Mouse (Mus musculus) thymus, adult 18-20 months (tissue): ENCODE measurements around the gene Evi2b.

Experiments
- DNase-seq, 2 experiments: peaks; one replicate each; pipeline ENCODE4 v3.0.0; 2022; ENCODE audit warnings: mixed read lengths in 2 of 2

Evi2b gene

DNA sequence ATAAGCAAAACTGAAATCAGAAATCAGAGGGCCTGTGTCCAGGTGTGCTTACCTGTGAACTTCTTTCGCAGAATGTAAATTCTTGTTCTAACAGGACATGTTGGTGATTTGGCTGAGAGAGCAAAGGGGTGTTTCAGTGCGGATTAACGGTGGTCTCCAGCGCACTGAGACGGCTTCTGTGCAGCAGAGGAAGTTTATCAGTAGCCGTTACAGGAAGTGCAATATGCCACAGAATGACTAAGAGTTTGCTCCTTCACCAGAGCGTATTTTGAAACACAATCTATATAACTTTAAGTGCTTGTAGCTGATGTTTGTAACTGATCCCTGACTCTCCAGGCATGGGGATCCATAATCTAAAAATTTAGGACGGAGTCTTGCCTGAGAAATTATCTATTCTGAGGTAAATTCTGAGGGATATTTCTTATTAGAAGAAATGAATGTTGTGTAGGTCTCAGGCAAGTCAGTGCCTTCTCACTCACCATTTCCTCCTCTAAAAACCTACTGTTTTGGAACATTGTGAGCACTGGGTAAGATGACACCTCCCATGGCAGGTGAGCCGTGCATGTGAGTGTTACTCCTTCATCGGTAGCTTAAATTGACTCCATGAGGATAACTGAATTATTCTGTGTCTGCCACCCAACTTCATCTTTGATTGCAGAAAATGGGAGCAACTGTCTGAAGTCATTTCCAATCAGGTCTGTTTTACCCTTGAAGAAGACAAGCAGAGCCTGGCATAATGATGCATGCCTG, at the start of gene Evi2b:
TSS of gene Evi2b (minus strand) at position 203 of the 750 bp plus-strand sequence.
- peak in 1 of 2 experiments; percentile 44 for DNase-seq

DNA sequence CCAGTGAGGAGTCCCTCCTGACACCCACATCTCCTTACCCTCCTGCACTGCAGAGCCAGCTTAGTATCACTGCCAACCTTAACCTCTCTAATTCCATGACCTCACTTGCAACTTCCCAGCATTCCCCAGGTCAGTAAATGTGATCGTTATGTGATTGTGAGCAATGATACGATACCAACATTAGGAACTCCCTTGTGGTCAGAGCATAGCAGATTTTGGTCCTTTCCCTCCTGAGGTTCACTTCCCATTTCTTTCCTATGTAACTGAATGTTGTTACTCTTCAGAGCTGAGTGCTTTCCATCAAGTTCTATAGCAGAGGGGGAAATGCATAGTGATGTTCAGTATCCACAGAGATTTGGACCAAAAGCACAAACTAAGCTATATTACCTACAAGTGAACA, 46.8 kb upstream of the Evi2b start:
- DNase-seq = no peak

DNA sequence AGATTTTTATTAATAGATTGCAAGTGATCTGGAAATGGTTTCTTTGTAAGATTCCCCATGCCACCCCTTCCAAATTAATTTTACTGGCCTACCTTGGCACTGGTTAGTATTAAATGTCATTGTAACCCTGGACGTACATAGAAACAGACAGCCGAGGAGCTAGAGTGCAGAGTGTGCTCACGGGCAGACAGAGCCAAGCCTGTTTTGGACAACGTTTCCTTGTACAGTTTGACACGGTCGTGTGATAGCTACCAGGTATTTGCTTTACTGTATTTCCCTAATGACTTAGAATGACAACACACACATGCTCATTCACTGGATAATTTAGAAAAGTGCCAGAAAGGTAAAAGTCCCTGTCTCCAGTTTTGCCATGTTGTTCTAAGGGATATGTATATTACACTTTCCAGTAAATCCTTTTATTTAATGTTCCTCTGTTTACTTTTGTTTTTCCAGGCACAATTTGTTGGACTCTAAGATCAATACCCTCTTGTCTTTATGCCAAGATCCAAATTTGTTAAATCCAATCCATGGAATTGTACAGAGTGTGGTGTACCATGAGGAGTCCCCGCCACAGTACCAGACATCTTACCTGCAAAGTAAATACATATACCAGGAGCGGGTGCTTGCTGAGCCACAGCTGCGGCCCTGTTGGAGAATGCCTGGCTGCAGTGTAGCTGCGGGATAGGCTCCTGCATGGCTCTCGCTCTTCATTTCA, 44.8 kb upstream of the Evi2b start:
- DNase-seq = no peak

DNA sequence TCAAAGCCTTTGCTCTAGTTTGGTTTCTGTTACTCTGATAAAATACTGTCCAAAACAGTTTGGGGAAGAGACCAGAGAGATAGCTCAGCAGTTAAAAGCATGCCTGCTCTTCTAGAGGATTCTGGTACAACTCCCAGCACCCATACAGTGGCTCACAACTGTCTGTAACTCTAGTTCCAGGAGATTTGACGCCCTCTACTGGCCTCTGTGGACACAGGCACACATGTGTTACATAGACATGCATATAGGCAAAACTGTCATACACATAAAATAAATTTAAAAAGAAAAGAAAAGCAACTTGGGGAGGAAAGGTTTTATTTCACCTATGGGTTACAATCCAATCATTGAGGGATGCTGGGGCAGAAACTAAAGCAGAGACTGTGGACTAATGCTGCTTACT, 43.4 kb upstream of the Evi2b start:
- no peak for DNase-seq

DNA sequence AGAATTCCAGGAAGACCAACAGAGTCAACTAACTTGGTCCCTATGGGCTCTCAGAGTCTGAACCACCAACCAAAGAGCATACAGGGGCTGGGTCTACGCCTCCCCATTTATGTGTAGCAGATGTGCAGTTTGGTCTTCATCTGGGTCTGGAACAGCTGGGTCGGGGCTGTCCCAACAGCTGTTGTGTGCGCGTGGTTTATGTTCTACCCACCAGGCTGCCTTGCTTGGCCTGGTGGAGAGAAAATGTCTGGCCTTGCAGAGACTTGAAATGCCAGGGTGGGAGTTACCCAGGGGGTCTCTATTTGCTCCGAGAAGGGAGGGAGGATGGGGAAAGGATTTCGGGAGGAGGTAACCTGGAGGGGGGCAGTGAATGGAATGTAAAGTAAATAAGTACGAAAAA, 39.9 kb upstream of the Evi2b start:
- no peak for DNase-seq

DNA sequence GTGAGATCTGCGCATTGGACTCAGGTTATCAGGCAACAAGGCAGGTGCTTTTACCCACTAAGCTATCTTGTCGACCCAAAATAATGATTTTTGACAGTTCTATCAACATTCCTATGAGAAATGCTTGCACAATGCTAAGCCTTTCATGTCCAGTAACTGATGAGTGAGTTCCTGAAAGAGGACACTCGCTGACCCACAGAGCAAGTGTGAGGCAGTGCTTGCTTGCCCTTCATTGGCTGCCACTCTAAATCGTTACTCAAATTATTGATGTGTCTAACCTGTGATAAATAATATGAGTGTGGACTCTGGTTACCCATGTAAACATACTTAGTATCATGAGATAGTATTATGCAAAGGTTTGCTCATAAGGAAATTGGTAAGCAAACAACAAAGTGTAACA, 37.0 kb upstream of the Evi2b start:
- no peak for DNase-seq

DNA sequence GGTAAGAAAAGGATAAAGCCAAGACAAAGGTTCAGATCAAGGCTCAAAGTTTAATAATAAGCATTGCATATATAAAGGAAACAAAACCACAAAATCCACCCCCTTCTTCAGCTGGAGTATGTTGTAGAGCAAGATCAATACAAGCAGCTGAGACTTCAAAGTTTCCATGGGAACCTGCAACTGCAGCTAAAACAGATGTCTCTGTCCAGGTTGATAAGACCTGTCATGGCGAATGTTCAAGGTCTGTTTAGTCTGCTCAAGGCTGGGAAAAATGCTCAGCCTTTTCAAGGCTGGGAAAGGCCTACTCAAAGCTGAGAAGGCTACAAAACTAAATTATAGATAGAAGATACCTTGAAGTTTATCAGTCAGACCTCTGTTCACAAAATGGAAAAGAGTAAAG, 29.1 kb upstream of the Evi2b start:
- no peak for DNase-seq

DNA sequence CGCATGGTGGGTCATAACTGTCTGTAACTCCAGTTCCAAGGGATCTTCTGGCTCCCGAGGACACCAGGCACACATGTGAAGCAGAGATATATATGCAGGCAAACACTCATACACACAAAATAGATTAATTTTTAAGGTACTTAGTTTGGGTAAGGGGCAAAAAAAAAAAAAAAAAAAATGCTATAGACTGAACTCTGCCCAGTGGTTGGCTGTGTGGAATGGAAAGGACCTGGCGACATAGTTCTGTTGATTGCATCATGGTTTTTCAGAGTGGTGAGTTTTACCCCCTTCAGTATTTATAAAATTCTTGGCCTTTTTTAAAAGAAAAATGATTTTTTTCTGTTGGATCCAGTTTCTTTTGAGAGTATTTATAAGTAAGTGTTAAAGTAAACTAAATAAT, 12.7 kb upstream of the Evi2b start:
- no peak for DNase-seq

DNA sequence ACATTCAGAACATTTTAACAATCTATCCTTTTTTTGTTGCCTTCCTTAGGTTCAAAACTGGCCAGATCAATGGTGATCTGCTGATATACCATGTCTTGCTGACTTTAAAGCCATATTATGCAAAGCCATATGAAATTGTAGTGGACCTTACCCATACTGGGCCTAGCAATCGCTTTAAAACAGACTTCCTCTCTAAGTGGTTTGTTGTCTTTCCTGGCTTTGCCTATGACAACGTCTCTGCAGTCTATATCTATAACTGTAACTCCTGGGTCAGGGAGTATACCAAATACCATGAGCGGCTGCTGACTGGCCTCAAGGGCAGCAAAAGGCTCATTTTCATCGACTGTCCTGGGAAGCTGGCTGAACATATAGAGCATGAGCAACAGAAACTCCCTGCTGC, 12.0 kb upstream of the Evi2b start:
- no peak for DNase-seq

DNA sequence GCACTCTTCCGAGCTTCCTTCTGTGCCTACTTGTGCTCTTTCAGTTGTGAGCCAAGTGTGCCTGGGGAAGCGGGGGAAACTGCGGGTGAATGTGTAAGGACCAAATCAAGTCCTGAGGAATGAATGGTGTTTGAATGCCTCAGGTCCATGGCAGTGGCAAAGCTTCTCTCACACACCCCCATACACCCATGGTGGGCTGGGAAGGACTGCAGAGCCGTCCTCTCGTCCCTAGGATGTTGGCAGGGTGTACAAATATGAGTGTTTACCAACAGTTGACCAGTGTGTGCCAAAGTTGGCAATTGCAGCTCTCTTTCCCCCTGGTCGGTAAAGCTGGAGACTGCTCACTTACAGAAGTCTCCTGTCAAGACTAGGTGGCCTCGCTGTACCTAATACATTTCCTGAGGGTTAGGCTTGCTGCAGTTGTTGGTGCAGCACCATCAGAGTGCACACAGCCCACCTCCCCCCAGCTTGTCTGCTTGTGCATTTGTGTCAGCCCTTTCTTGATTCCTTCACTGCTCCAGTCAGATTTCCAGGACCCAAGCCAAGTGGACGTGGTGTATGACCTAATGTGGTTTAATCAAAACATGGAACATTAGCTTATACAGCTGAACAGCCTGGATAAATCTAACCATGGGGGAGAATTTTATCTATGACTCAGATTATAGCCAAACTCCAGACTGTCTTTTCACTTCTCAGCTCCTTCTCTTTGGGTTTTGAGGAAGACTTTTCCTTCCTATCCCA, 10.6 kb upstream of the Evi2b start:
- DNase-seq = no peak

DNA sequence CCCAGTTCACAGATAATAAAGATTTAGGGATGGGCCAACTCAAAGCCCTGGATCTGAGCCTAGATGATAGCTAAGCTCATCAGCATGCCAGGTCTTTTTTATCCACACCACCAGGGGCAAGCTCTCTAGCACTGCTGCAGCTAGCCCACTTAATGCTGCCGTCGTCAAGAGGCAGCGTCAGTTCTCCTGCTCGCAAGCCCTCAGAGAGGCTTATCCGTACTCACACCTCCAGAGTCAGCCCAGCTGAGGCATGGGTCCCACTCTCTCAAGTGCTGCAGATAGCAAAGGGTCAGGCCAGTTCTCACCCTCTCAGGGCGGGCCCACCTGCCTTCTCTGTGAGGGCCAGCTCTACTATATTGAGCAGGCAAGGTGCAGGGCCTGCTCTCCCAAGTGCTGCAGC, 9.7 kb upstream of the Evi2b start:
- DNase-seq = no peak

DNA sequence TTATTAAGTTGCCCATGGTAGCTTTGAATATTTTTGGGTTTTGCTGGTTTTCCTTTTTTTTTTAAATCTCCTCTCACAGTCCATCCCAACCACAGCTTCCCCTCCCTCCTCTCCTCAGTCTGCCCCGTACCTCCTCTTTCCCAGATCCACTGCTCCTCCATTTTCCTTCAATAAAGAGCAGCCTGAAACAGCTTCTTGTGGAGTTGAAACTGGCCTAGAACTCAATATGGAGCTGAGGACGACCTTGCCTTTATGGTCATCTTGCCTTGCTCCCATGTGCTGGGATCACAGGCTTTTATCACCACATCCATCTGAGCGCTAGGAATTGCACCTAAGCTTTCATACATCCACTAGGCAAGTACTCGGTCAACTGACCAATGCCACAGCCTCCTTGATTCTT, 7.9 kb upstream of the Evi2b start:
- no peak for DNase-seq

DNA sequence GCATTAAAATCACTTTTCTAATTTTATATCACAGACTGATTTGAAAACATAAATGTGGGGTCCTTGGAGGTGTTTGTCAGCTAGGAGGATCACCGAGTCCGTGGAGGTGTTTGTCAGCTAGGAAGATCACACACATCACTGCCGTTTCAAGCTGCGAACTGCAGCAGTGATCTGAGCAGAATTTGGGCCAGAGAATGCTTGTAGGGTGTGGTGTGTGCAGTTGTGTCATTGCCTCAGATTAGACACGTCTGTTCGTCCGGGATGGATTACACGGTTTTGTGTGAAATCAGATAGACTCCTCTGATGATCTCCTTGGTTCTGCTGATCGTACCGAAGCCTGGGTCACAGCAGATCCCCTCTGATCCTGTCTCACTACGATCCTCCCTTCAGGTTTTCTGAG, 7.2 kb upstream of the Evi2b start:
- DNase-seq = no peak

DNA sequence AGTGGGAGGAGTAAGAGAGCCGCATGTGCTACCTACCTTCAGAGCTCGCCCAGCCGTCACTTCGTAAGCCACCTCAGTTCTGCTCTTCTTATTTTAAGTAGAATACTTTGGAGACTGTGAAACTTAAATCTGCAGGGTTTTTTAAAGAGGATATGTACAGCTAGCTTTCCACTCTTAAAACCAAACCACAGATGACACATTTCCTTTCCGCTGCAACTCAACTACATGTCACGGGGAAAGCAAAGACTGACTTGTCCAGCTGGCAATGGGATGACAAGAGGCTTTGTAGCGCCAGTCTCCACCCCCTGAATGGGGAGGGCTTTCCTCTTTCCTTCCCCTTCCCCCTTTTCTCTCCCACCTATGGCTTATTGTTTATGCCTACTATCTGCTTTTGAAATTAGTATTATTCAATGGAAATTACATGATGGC, 6.8 kb upstream of the Evi2b start, which contains the start of the genes Evi2 and Evi2a:
TSS of gene Evi2 (minus strand) at position 257 of the 429 bp plus-strand sequence.
TSS of gene Evi2a (minus strand) at position 277 of the 429 bp plus-strand sequence.
- DNase-seq = peak in 1 of 2 experiments; percentile 40

DNA sequence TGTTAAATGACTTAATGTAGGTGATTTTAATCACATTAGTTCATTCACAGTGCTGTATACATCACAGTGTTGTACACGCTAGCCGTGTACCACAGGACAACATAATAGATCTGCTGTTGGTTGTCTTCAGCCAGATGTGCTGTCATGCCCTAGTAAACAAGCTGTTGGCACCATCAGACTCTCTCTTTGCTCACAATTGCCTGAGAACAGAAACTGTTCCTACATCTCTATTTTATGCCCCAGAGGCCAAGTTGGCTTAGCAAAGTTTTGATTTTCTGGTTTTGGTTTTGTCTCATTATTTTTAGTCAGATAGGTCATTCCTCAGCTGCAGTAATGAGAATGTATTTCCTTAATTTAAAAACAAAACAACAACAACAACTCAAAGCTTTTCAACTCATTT, 6.2 kb upstream of the Evi2b start:
- no peak for DNase-seq

DNA sequence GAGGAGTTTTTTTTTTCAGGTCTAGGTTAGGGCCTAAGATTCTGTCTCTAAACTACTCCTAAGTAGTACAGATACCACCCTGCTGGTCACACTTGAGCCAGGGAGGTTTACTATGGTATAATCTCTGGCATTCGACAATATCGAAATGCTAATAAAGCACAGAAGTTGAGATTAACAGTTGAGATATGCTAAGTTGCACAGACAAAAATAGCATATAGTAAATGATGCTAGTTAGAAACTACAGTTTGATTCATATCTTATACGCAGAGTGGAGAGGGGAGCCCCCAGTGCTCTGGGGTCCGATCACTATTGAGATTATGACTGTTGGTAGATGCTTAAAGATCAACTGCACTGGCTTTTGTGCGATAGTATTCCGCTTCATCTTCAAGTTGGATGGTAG, 5.7 kb upstream of the Evi2b start:
- DNase-seq = no peak

DNA sequence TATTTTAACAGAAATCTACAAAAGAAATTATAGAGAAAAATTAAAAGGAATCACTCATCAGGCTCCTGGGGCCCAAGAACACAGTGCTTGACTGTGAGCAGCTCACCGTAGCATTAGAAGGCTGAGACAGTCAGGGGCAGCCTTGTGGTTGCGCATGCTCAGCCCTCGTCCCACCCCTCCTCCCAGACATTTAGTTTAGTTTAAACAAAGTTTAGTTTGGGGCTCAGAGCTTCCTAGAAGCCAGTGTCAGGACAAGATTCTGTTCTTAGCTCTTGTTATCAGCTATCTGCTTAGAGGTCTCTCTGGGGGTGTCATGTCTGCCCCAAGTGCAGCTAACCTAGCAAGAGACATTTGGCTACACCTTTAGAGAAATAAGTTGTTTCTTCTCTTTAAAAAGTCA, 5.0 kb upstream of the Evi2b start:
- no peak for DNase-seq

DNA sequence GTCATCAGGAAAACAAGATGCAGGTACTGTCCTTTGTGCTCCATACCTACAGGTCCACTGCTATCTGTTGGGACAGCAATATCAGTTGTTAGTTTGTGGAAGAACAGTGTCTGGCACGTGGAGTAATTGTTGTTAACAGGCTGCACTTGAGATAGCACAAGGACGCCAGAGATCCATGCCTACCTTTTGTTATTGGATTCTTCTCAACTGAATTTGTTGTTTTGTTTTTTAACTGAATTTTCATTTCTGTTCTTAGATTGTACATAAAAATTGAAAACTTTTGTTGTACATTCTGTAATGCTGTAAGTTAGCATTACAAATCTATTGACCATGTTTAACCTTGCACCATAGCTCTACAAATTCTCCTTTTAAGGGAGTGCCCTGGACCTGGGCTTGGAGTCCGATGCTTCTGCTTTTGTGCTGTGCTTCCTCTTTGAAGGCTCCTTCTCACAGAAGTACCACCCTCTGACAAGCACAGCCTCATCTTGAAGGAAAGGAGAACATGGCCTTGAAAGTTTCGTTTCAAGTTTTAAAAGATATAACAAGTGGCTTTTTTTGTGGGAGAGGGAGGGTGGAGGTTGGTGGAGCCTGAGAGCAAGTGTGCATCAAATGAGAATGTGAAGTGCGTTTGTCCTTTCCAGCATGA, 4.3 kb upstream of the Evi2b start:
- DNase-seq = peak in 1 of 2 experiments; percentile 19

DNA sequence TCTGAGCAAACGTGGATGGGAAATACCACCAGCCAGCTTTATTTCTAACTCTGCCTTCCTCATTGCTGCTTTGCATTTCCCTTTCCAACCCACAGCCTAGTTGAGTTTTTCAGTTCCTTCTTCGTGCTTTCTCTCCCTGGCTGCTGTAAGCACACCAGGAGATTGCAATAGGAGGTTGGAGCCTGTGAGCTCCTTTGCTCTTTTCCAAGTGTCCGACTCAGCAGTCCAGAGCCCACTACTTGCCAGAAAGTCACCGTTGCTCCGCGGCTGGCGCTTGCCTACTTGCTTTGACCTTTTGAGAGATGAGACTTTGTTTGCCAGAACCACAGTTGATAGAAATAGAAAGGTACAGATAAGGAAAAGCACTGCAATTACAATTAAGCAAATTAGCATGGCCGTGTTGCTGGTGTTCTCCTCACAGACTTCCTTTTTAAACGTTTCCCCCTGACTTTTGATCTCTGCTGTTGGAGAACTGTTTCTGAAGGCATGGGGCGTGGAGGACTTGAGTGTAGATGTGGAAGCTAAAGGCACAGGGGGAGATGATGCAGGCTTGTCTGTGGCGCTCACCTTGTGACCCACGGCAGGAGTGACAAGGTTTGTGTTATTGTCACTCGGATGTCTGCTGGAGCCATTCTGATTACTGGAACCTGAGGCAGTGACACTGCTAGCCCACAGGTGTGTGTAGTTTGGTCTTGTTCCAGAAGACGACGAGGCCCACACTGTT, 3.6 kb upstream of the Evi2b start:
- DNase-seq = peak in 1 of 2 experiments; percentile 20

DNA sequence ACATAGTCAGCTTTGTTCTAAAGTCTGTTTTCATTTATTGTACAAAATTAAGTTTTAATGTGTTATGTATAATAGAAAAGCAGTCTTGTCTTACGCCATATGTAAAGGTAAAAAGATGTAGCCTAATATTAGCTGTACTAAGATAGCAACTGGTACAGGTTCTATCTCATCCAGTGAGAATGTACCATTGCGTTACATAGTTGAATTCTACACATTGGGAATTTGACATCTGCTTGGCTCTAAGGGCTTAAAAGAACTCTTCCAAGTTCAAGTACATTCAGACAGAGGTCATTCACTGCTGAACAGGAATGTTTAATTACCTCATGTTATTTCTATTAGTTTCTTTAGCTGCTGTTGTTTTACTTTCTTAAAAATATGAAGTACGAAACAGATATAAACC, 3.0 kb upstream of the Evi2b start:
- DNase-seq = no peak

DNA sequence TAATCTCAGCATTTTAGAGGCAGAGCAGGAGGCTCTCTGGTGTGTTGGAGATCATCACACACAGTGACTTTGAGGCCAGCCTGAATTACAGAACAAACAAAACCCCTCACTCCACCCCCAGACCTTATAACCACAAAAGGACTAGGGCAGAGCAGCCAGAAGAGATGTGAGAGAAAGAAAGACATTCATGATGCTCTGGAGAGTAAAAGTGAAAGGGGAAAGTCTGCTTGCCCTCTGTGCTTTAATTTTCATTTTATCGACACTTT, 681 bp upstream of the Evi2b start:
- DNase-seq = no peak

DNA sequence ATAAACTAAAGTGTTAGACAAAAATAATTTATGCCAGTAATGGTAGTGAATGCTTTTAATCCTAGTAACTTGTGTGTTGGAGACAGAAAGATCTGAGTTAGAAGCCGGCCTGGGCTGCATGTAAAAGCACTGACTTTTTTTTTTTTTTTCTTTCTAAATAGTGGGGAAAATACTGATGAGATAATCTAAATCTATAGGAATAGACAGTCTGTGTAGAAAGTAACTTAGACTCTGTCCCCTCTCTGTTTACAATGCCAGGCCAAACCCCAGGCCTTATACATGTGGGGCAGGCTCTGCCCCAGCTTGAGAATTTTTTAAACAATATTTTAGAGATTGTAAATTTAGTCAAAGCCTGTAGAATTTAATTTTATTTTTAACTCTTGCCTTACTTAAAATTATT, 618 bp downstream of the Evi2b start:
- no peak for DNase-seq

DNA sequence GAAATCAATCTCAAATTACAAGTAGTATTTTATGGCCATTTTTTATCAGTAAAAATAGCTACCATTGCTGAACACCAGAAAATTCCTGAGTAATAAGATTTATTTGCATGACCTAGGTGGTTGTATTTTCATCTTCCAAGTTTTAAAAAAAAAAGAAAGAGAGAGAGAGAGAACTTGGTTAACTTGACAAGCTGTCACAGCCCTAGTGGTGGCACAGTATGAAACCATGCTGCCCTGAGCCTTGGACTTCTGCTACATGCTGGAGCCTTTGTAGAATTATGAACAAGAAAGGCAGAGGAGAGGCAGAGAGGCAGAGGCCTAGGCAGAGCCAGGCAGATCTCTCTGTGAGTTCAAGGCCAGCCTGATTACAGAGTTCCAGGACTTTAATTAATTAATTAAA, 1.6 kb downstream of the Evi2b start:
- no peak for DNase-seq
